Mouse (Mus musculus) liver, adult 2 months (tissue): ENCODE measurements around the gene Tpi1. TPM values are rescaled to one million over a fixed set of nuclear protein-coding genes. Genes with fewer than 3 reads are reported as not detected.
A peak's percentile ranks its signal among the peaks of the same experiment; 100 is the strongest.

Experiments
- DNase-seq: peaks from one replicate; pipeline ENCODE4 v3.0.0-alpha.2; 2011; ENCODE audit warnings: low read depth, low spot score; ENCODE audit errors: extremely low read depth
- H3K27ac ChIP-seq: fragments of 200-500 bp; replicated peaks from 2 replicates; pipeline ENCODE4 v1.5.1; 2012; ENCODE audit warnings: low read depth, mild to moderate bottlenecking, control low read depth, inconsistent platforms, low read length; ENCODE audit not compliant: insufficient read depth
- H3K27me3 ChIP-seq: fragments of 200-500 bp; 2 replicates; pipeline ENCODE4 v1.6.1; 2012; ENCODE audit warnings: mild to moderate bottlenecking, moderate library complexity, low read length, inconsistent platforms; ENCODE audit not compliant: control insufficient read depth, insufficient read depth
- H3K36me3 ChIP-seq: fragments of 200-500 bp; 2 replicates; pipeline ENCODE4 v1.6.1; 2012; ENCODE audit warnings: low read length, inconsistent platforms; ENCODE audit not compliant: control insufficient read depth, insufficient read depth
- H3K4me1 ChIP-seq: fragments of 200-500 bp; 2 replicates; pipeline ENCODE4 v1.6.1; 2011; ENCODE audit warnings: low read length; ENCODE audit not compliant: control insufficient read depth, insufficient read depth
- H3K4me3 ChIP-seq: fragments of 200-500 bp; 2 replicates; pipeline ENCODE4 v1.5.1; 2011; ENCODE audit warnings: low read depth, mild to moderate bottlenecking, control low read depth, low read length, moderate library complexity; ENCODE audit not compliant: insufficient read depth
- H3K79me2 ChIP-seq: fragments of 200-500 bp; 2 replicates; pipeline ENCODE4 v1.6.1; 2012; ENCODE audit warnings: inconsistent platforms, mild to moderate bottlenecking, low read length, moderate library complexity; ENCODE audit not compliant: control insufficient read depth, insufficient read depth
- H3K9ac ChIP-seq: fragments of 200-500 bp; 2 replicates; pipeline ENCODE4 v1.6.1; 2012; ENCODE audit warnings: low read depth, mild to moderate bottlenecking, control low read depth, inconsistent platforms, low read length
- CTCF ChIP-seq: fragments of 200-500 bp; IDR thresholded peaks from 2 replicates; pipeline ENCODE4 v1.5.1; 2011; ENCODE audit warnings: low read depth, low read length, control low read depth
- POLR2A ChIP-seq: fragments of 200-500 bp; IDR thresholded peaks from 2 replicates; pipeline ENCODE4 v1.6.1; 2011; ENCODE audit warnings: low read length, control low read depth; ENCODE audit not compliant: insufficient read depth; ENCODE audit errors: extremely low read depth
- whole genome bisulfite sequencing: fragments of 180-500 bp; shearing (Covaris S2); methylation state at CpG from one replicate; pipeline ENCODE4 v1.1.7; 2018; 5-methylcytosine and 5-hydroxymethylcytosine counted together
- polyA plus RNA-seq: library from polyadenylated mRNA; depleted of rRNA; stranded (reverse); fragments of >200 nt; gene quantifications from 2 replicates; pipeline ENCODE4 v1.2.3, GENCODE M21; 2012
- total RNA-seq: library from RNA; depleted of rRNA; stranded (reverse); fragments of >200 nt; gene quantifications from 2 replicates; pipeline ENCODE4 v1.2.3, GENCODE M21; 2014

Tpi1 gene
- total and polyA plus RNA-seq, 2 experiments = 422 to 491 TPM

- H3K36me3 ChIP-seq = no peaks in the 10 kb centered on the region
- peaks cover 7% of the 10 kb centered on the region; the same call in 1 of the 2 replicates for H3K27me3 ChIP-seq
- 71% methylated on average over 12 of the region's 12 CpGs for WGBS
Observed at GRCm38 (mm10) chr6:124854647-124855046, 40.6 kb upstream of the Tpi1 start.

DNA sequence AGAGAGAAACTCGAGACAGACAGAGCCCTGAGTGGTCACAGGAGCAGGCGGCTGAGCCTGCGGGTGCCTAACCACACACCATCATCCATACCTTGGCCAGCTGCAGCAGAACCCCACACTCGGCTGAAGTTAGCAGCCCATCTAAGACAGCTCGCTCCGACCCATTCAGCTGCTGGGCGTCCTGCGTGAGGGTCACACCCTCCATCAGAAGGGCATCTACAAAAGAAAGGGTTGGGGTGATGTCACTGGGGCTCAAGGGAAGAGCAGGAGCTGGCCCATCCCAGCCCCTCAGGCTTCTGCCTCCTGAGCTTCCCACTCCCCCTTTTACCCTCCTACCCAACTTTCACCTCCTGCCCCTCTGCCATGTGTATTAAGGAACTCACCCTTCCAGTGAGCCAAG, 36.4 kb upstream of the Tpi1 start:
- WGBS = 64% methylated on average over 8 of the region's 8 CpGs
- no peak for DNase-seq
- Histone ChIP-seq H3K4me3 (no peak overlapping the region), H3K27me3 (no peaks in the 10 kb centered on the region), H3K79me2 (no peaks in the 10 kb centered on the region), H3K36me3 (no peaks in the 10 kb centered on the region), H3K9ac (no peak overlapping the region), H3K27ac (no peak overlapping the region), H3K4me1 (0 out of 2 replicates have a peak, but pooled peaks cover 1% of the 10 kb centered on the region)
- no peak for TF ChIP-seq POLR2A
- TF ChIP-seq CTCF = no peak

More at GRCm38 (mm10) chr6:124854647-124855046, 40.6 kb upstream of the Tpi1 start:
- Histone ChIP-seq H3K9ac (no peak overlapping the region), H3K27ac (no peak overlapping the region), H3K4me3 (no peak overlapping the region), H3K4me1 (no peaks in the 10 kb centered on the region), H3K79me2 (no peaks in the 10 kb centered on the region)
- no peak for TF ChIP-seq CTCF
- TF ChIP-seq POLR2A = no peak
- no peak for DNase-seq

- Histone ChIP-seq H3K36me3 (no peaks in the 10 kb centered on the region), H3K4me1 (0 out of 2 replicates have a peak, but pooled peaks cover 1% of the 10 kb centered on the region), H3K4me3 (no peak overlapping the region), H3K79me2 (no peaks in the 10 kb centered on the region), H3K27ac (no peak overlapping the region), H3K27me3 (no peaks in the 10 kb centered on the region), H3K9ac (no peak overlapping the region)
- DNase-seq = peak; percentile 71
- TF ChIP-seq POLR2A = no peak
- peak; percentile 78 for TF ChIP-seq CTCF
- 15% methylated on average over 9 of the region's 9 CpGs for WGBS
Observed at GRCm38 (mm10) chr6:124847305-124847704, 33.2 kb upstream of the Tpi1 start.

- no peak for TF ChIP-seq CTCF
- TF ChIP-seq POLR2A = no peak
- Histone ChIP-seq H3K27ac (no peak within 1 kb of the TSS), H3K79me2 (no peaks in the 10 kb centered on the region), H3K4me3 (no peak within 1 kb of the TSS), H3K27me3 (no peaks in the 10 kb centered on the region), H3K36me3 (no peaks in the 10 kb centered on the region), H3K4me1 (no peaks in the 10 kb centered on the region), H3K9ac (no peak within 1 kb of the TSS)
- 57% methylated on average over 15 of the region's 15 CpGs for WGBS
- no peak for DNase-seq
Observed at GRCm38 (mm10) chr6:124840241-124841167, 26.4 kb upstream of the Tpi1 start, which contains the start of gene Gnb3. TSS of gene Gnb3 (minus strand) at chr6:124840275.

- DNase-seq = no peak
- no peaks in the 10 kb centered on the region for H3K4me1 ChIP-seq
- 53% methylated on average over 8 of the region's 8 CpGs for WGBS
- no peaks in the 10 kb centered on the region for H3K79me2 ChIP-seq
- H3K27me3 ChIP-seq = no peaks in the 10 kb centered on the region
- TF ChIP-seq POLR2A (no peak), CTCF (no peak)
- H3K36me3 ChIP-seq = no peaks in the 10 kb centered on the region
- H3K27ac ChIP-seq = no peak overlapping the region
- no peak overlapping the region for H3K4me3 ChIP-seq
- no peak overlapping the region for H3K9ac ChIP-seq
Observed at GRCm38 (mm10) chr6:124839805-124840204, 25.7 kb upstream of the Tpi1 start.

DNA sequence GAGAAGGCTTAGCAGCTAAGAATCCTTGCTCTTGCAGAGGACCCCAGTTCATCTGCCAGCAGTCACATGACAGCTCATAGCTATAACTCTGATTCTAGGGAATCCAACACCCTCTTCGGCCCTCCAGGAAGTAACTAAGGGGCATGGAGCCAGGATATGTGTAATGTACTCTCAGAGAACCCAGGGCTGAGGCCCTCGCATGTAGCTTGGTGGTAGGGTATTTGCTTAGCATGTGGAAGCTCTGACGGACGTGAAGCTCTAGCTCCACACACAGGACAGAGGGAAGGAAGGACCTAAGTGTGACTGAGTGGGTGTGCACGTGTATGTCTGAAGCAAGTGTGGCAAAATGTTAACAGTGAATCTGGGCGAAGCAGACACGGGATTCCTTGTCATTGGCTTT, 22.3 kb upstream of the Tpi1 start:
- Histone ChIP-seq H3K36me3 (no peaks in the 10 kb centered on the region), H3K79me2 (no peaks in the 10 kb centered on the region), H3K27ac (no peak overlapping the region), H3K9ac (no peak overlapping the region), H3K27me3 (no peaks in the 10 kb centered on the region), H3K4me1 (no peaks in the 10 kb centered on the region), H3K4me3 (no peak overlapping the region)
- 77% methylated on average over 7 of the region's 7 CpGs for WGBS
- TF ChIP-seq POLR2A = no peak
- no peak for TF ChIP-seq CTCF
- no peak for DNase-seq
